Comparison of ENCODE assay signal across 10 mouse cellular contexts in the genomic region with DNA sequence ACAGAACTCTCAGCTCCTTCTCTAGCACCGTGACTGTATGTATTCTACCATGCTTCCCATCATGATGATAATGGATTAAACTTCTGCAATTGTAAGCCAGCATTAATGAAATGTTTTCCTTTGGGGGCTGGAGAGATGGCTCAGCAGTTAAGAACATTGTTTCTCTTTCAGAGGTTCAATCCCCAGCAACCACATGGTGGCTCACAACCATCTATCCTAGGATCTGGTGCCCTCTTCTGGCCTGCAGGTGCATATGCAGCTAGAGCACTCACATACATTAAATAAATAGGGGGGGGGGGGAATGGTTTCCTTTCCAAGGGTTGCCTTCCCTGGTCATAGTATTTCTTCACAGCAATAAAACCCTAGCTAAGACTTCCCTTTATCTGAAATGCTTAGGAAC. TPM values are rescaled to one million over a fixed set of nuclear protein-coding genes. Genes with fewer than 3 reads are reported as not detected.
DNase-seq lines count a peak whose midpoint lies in the region; ATAC-seq and TF ChIP-seq lines count a peak whose summit lies in the region.
"Had no signal": no experiment of that assay in that cellular context is flagged by ENCODE, and none has a peak within 500 bp of the region (broad histone marks: within the 10 kb centered on the region; RNA-seq: fewer than 3 reads in every experiment).

No protein-coding gene starts in this region.

- no peaks in the 10 kb centered on the region; the same call in 1 of the 2 replicates for H3K4me1 ChIP-seq in heart, embryonic 12.5 days (replicated peaks)
- no peaks in the 10 kb centered on the region for H3K4me1 ChIP-seq in liver, embryonic 14.5 days (replicated peaks; ENCODE audit: control insufficient read depth in 2 of 2, insufficient read depth in 2 of 2, low read length in 1 of 2)
- H3K4me1 ChIP-seq in forebrain, embryonic 13.5 days = no peaks in the 10 kb centered on the region
- H3K4me1 ChIP-seq: embryonic facial prominence, embryonic 12.5 days; limb, embryonic 15.5 days had no signal

- no peak for ATAC-seq in heart, embryonic 12.5 days (ENCODE audit: insufficient number of reproducible peaks, low FRiP score)
- ATAC-seq in liver, embryonic 14.5 days (ENCODE audit: insufficient read depth) = no peak
- ATAC-seq in forebrain, embryonic 13.5 days = no peak

- TF ChIP-seq EP300 in liver, embryonic 14.5 days (IDR thresholded peaks at IDR 0.05; ENCODE audit: low read depth) = no peak

- peak; percentile 37 for DNase-seq in heart, postnatal 4 days
- DNase-seq in B cell, adult 2 months = peak; percentile 56 to 60
- DNase-seq in WW6 (ENCODE audit: low read depth, low spot score) = peak; percentile 29
- DNase-seq in liver, embryonic 14.5 days (ENCODE audit: low read depth in 3 of 3, low spot score in 3 of 3) = peak in 2 of 3 experiments; percentile 18 to 22
- DNase-seq in spleen, adult 12 weeks (ENCODE audit: low spot score) = no peak
- DNase-seq in layer of hippocampus, adult 8-10 months (ENCODE audit: low spot score in 2 of 2) = no peak

- no peak overlapping the region for H3K4me2 ChIP-seq in heart, embryonic 12.5 days
- no peak overlapping the region for H3K4me2 ChIP-seq in liver, embryonic 14.5 days (ENCODE audit: low read depth)
- H3K4me2 ChIP-seq in forebrain, embryonic 13.5 days = no peak overlapping the region
- H3K4me2 ChIP-seq: embryonic facial prominence, embryonic 12.5 days; limb, embryonic 15.5 days had no signal

- no peaks in the 10 kb centered on the region for H3K9me3 ChIP-seq in heart, embryonic 12.5 days (replicated peaks)
- no peaks in the 10 kb centered on the region for H3K9me3 ChIP-seq in liver, embryonic 14.5 days (ENCODE audit: control insufficient read depth, low read length)
- no peaks in the 10 kb centered on the region for H3K9me3 ChIP-seq in forebrain, embryonic 13.5 days (replicated peaks)
- H3K9me3 ChIP-seq: embryonic facial prominence, embryonic 12.5 days; limb, embryonic 15.5 days had no signal

- TF ChIP-seq CTCF in liver, embryonic 14.5 days (IDR thresholded peaks at IDR 0.05; ENCODE audit: low read depth) = peak; percentile 78

- H3K27ac ChIP-seq in heart, embryonic 12.5 days (ENCODE audit: poor library complexity, severe bottlenecking) = no peak overlapping the region
- H3K27ac ChIP-seq in liver, embryonic 14.5 days = no peak overlapping the region
- no peak overlapping the region for H3K27ac ChIP-seq in forebrain, embryonic 13.5 days
- H3K27ac ChIP-seq: embryonic facial prominence, embryonic 12.5 days; limb, embryonic 15.5 days had no signal

- no peak overlapping the region for H3K9ac ChIP-seq in heart, embryonic 12.5 days
- no peak overlapping the region for H3K9ac ChIP-seq in liver, embryonic 14.5 days (replicated peaks)
- H3K9ac ChIP-seq in forebrain, embryonic 13.5 days = no peak overlapping the region
- H3K9ac ChIP-seq: embryonic facial prominence, embryonic 12.5 days; limb, embryonic 15.5 days had no signal

- H3K36me3 ChIP-seq in heart, embryonic 12.5 days = peaks cover 88% of the 10 kb centered on the region
- H3K36me3 ChIP-seq in liver, embryonic 14.5 days (replicated peaks; ENCODE audit: control insufficient read depth, insufficient read depth, low read depth) = peaks cover 23% of the 10 kb centered on the region
- H3K36me3 ChIP-seq in forebrain, embryonic 13.5 days (ENCODE audit: poor library complexity, severe bottlenecking) = peaks cover 89% of the 10 kb centered on the region

- H3K27me3 ChIP-seq in heart, embryonic 12.5 days (replicated peaks) = no peaks in the 10 kb centered on the region
- no peaks in the 10 kb centered on the region for H3K27me3 ChIP-seq in liver, embryonic 14.5 days (ENCODE audit: control insufficient read depth, insufficient read depth, low read length)
- no peaks in the 10 kb centered on the region for H3K27me3 ChIP-seq in forebrain, embryonic 13.5 days
- H3K27me3 ChIP-seq: embryonic facial prominence, embryonic 12.5 days; limb, embryonic 15.5 days had no signal

- no peak overlapping the region for H3K4me3 ChIP-seq in heart, embryonic 12.5 days
- H3K4me3 ChIP-seq in liver, embryonic 14.5 days (ENCODE audit: insufficient read depth in 1 of 2, low read depth in 2 of 2, low read length in 2 of 2) = no peak overlapping the region
- no peak overlapping the region for H3K4me3 ChIP-seq in forebrain, embryonic 13.5 days
- H3K4me3 ChIP-seq: embryonic facial prominence, embryonic 12.5 days; limb, embryonic 15.5 days had no signal

- 98% methylated on average over 1 of the region's 1 CpGs for WGBS in heart, embryonic 12.5 days
- WGBS in liver, embryonic 14.5 days (ENCODE audit: insufficient replicate concordance) = 84% methylated on average over 1 of the region's 1 CpGs
- WGBS in forebrain, embryonic 13.5 days = 84% methylated on average over 1 of the region's 1 CpGs

RNA-seq across cellular contexts. Expression of gene Bmp8a, which starts 49.1 kb away (rescaled TPM):
- under 1 TPM in 1 of 2 experiments, not detected in 1; 0.14 TPM for total RNA-seq in heart, postnatal 4 days (2021)
- 0.14 and 0.31 TPM in 2 replicates for polyA plus RNA-seq in heart, embryonic 12.5 days (2016; fragmentation: Nextera tagmentation; extraction: Ambion mirVana)
- 0.08 and 0.14 TPM in 2 replicates for polyA plus RNA-seq in liver, embryonic 14.5 days (2012; rRNA removed)
- 0.16 TPM in 1 of 2 replicates, not detected in the other for polyA plus RNA-seq in liver, embryonic 14.5 days (2014; fragmentation: Nextera tagmentation; extraction: Ambion mirVana)
- total RNA-seq in layer of hippocampus, adult 8-10 months (2022) = under 1 TPM in 2 of 4 experiments, not detected in 2; 0.18 to 0.27 TPM
- polyA plus RNA-seq in forebrain, embryonic 13.5 days (2015; fragmentation: Nextera tagmentation; extraction: Ambion mirVana) = not detected in 2 replicates

Comparison
In these comparisons a context has a peak if more than half of its experiments do, and no peak if none do; other contexts are left out.
1. DNase-seq: peak in heart, postnatal 4 days (single experiment), B cell, adult 2 months (2 of 2), WW6 (single experiment) and liver, embryonic 14.5 days (2 of 3); none in spleen, adult 12 weeks (single experiment) and layer of hippocampus, adult 8-10 months (0 of 2).